Mouse (Mus musculus) monocyte, adult 5-6 weeks (primary cell): Measurements from ENCODE around the gene Mien1. TPM values are rescaled to one million over a fixed set of nuclear protein-coding genes. Genes with fewer than 3 reads are reported as not detected.

Experiments
- ATAC-seq: fragments of 153-309, 156-312 bp; replicated peaks from 2 replicates; pipeline ENCODE4 v1.8.0; 2017; ENCODE audit warnings: mild to moderate bottlenecking; ENCODE audit not compliant: low TSS enrichment, insufficient number of reproducible peaks, severe bottlenecking, poor library complexity, low FRiP score
- total RNA-seq: library from RNA; stranded (forward); fragments of 200-1000, 200-491, 200-594 nt; gene quantifications from 3 replicates; pipeline ENCODE4 v1.2.3, GENCODE M21; 2017

Mien1 gene
- 37.7 to 75.9 TPM (median 57.5 TPM) in 3 replicates for total RNA-seq

GRCm38 (mm10) chr11:98438331-98439158, at the start of gene Mien1:
TSS of gene Mien1 (minus strand) at chr11:98438991.
- peak; percentile 92 for ATAC-seq

- no peak for ATAC-seq
Observed at GRCm38 (mm10) chr11:98487526-98488040, 48.8 kb upstream of the Mien1 start.

- no peak for ATAC-seq
Observed at GRCm38 (mm10) chr11:98485749-98486148, 47.0 kb upstream of the Mien1 start.

- ATAC-seq = no peak
Observed at GRCm38 (mm10) chr11:98482067-98482466, 43.3 kb upstream of the Mien1 start.

- ATAC-seq = no peak
Observed at GRCm38 (mm10) chr11:98481231-98481630, 42.4 kb upstream of the Mien1 start.

GRCm38 (mm10) chr11:98479940-98480497, 41.2 kb upstream of the Mien1 start:
- ATAC-seq = no peak

- ATAC-seq = no peak
Observed at GRCm38 (mm10) chr11:98479026-98479939, 40.5 kb upstream of the Mien1 start.

GRCm38 (mm10) chr11:98477011-98477701, 38.4 kb upstream of the Mien1 start:
- no peak for ATAC-seq

GRCm38 (mm10) chr11:98476434-98476807, 37.6 kb upstream of the Mien1 start:
- no peak for ATAC-seq

GRCm38 (mm10) chr11:98475630-98476433, 37.0 kb upstream of the Mien1 start:
- no peak for ATAC-seq

- ATAC-seq = no peak
Observed at GRCm38 (mm10) chr11:98474967-98475366, 36.2 kb upstream of the Mien1 start.

GRCm38 (mm10) chr11:98473916-98474479, 35.2 kb upstream of the Mien1 start:
- ATAC-seq = no peak

GRCm38 (mm10) chr11:98472696-98473095, 33.9 kb upstream of the Mien1 start:
- no peak for ATAC-seq

- ATAC-seq = peak; percentile 27; the same call in 1 of the 2 replicates
Observed at GRCm38 (mm10) chr11:98470795-98471194, 32.0 kb upstream of the Mien1 start.

- ATAC-seq = no peak
Observed at GRCm38 (mm10) chr11:98469761-98470714, 31.2 kb upstream of the Mien1 start.

- ATAC-seq = no peak
Observed at GRCm38 (mm10) chr11:98464516-98464915, 25.7 kb upstream of the Mien1 start.
